Mouse (Mus musculus): Measurements from ENCODE around the gene Tenm4. TPM values are rescaled to one million over a fixed set of nuclear protein-coding genes. Genes with fewer than 3 reads are reported as not detected.
A peak's percentile ranks its signal among the peaks of the same experiment; 100 is the strongest.

Gene Tenm4
- polyA plus RNA-seq, 1 experiment from 2014 or later = 36.3 TPM

GRCm38 (mm10) chr7:96887088-96887654 lies 716.1 kb downstream of the Tenm4 start:
- no peak overlapping the region for H3K9ac ChIP-seq
- WGBS = 75% methylated on average over 18 of the region's 18 CpGs
- no peaks in the 10 kb centered on the region for H3K27me3 ChIP-seq
- peaks cover 8% of the 10 kb centered on the region for H3K4me1 ChIP-seq
- H3K4me2 ChIP-seq = no peak overlapping the region
- H3K9me3 ChIP-seq = no peaks in the 10 kb centered on the region
- no peak overlapping the region for H3K27ac ChIP-seq
- H3K36me3 ChIP-seq = 0 out of 2 replicates have a peak, but pooled peaks cover 3% of the 10 kb centered on the region
- ATAC-seq (ENCODE audit: insufficient number of reproducible peaks, low FRiP score, low TSS enrichment, low read depth) = no peak
- no peak overlapping the region for H3K4me3 ChIP-seq

- Histone ChIP-seq H3K27ac (peak overlapping the region; percentile 27; the same call in 1 of the 2 replicates), H3K4me2 (no peak overlapping the region), H3K9ac (no peak overlapping the region), H3K27me3 (no peaks in the 10 kb centered on the region), H3K9me3 (no peaks in the 10 kb centered on the region), H3K4me3 (no peak overlapping the region), H3K4me1 (peaks cover 8% of the 10 kb centered on the region), H3K36me3 (peaks cover 14% of the 10 kb centered on the region)
- 77% methylated on average over 18 of the region's 18 CpGs for WGBS
- ATAC-seq (ENCODE audit: insufficient number of reproducible peaks, low FRiP score, low TSS enrichment, low read depth) = no peak; the same call in 1 of the 2 replicates
These were observed 718.3 kb downstream of the Tenm4 start for GRCm38 (mm10) chr7:96889061-96890034.

GRCm38 (mm10) chr7:96890035-96890621 lies 719.1 kb downstream of the Tenm4 start:
- H3K4me2 ChIP-seq = no peak overlapping the region
- H3K27ac ChIP-seq = peak overlapping the region; percentile 27; the same call in 1 of the 2 replicates
- peaks cover 8% of the 10 kb centered on the region for H3K4me1 ChIP-seq
- H3K9me3 ChIP-seq = no peaks in the 10 kb centered on the region
- H3K4me3 ChIP-seq = no peak overlapping the region
- no peak overlapping the region for H3K9ac ChIP-seq
- peaks cover 22% of the 10 kb centered on the region for H3K36me3 ChIP-seq
- H3K27me3 ChIP-seq = no peaks in the 10 kb centered on the region
- 26% methylated on average over 7 of the region's 7 CpGs for WGBS
- ATAC-seq (ENCODE audit: insufficient number of reproducible peaks, low FRiP score, low TSS enrichment, low read depth) = no peak

- no peak overlapping the region for H3K4me2 ChIP-seq
- H3K9ac ChIP-seq = no peak overlapping the region
- H3K36me3 ChIP-seq = peaks cover 28% of the 10 kb centered on the region
- no peaks in the 10 kb centered on the region for H3K27me3 ChIP-seq
- H3K4me3 ChIP-seq = no peak overlapping the region
- H3K27ac ChIP-seq = no peak overlapping the region
- ATAC-seq (ENCODE audit: insufficient number of reproducible peaks, low FRiP score, low TSS enrichment, low read depth) = no peak
- peaks cover 8% of the 10 kb centered on the region for H3K4me1 ChIP-seq
- 75% methylated on average over 10 of the region's 10 CpGs for WGBS
- H3K9me3 ChIP-seq = no peaks in the 10 kb centered on the region
These were observed 719.9 kb downstream of the Tenm4 start for GRCm38 (mm10) chr7:96890987-96891386.

GRCm38 (mm10) chr7:96899036-96899569 lies 728.1 kb downstream of the Tenm4 start:
- Histone ChIP-seq H3K27ac (peak overlapping the region; percentile 61), H3K4me1 (peaks cover 16% of the 10 kb centered on the region), H3K4me2 (peak overlapping the region; percentile 29), H3K9me3 (no peaks in the 10 kb centered on the region), H3K36me3 (peaks cover 24% of the 10 kb centered on the region), H3K9ac (no peak overlapping the region), H3K4me3 (no peak overlapping the region), H3K27me3 (no peaks in the 10 kb centered on the region)
- WGBS = 15% methylated on average over 10 of the region's 10 CpGs
- peak; percentile 26 for ATAC-seq (ENCODE audit: insufficient number of reproducible peaks, low FRiP score, low TSS enrichment, low read depth)

- no peaks in the 10 kb centered on the region for H3K9me3 ChIP-seq
- no peak for ATAC-seq (ENCODE audit: insufficient number of reproducible peaks, low FRiP score, low TSS enrichment, low read depth)
- no peaks in the 10 kb centered on the region for H3K27me3 ChIP-seq
- no peak overlapping the region for H3K27ac ChIP-seq
- H3K4me1 ChIP-seq = peaks cover 16% of the 10 kb centered on the region
- no peak overlapping the region for H3K4me2 ChIP-seq
- no peak overlapping the region for H3K9ac ChIP-seq
- no peak overlapping the region for H3K4me3 ChIP-seq
- peaks cover 11% of the 10 kb centered on the region for H3K36me3 ChIP-seq
- WGBS = 55% methylated on average over 5 of the region's 5 CpGs
These were observed 731.1 kb downstream of the Tenm4 start for GRCm38 (mm10) chr7:96902183-96902582.

GRCm38 (mm10) chr7:96903088-96903985 lies 732.3 kb downstream of the Tenm4 start:
- no peak overlapping the region for H3K4me3 ChIP-seq

GRCm38 (mm10) chr7:96904442-96904841 lies 733.4 kb downstream of the Tenm4 start:
- Histone ChIP-seq H3K36me3 (peaks cover 11% of the 10 kb centered on the region), H3K9ac (no peak overlapping the region), H3K4me2 (no peak overlapping the region), H3K27ac (no peak overlapping the region), H3K9me3 (no peaks in the 10 kb centered on the region), H3K4me3 (no peak overlapping the region), H3K4me1 (peaks cover 11% of the 10 kb centered on the region), H3K27me3 (no peaks in the 10 kb centered on the region)
- 50% methylated on average over 3 of the region's 3 CpGs for WGBS
- ATAC-seq (ENCODE audit: insufficient number of reproducible peaks, low FRiP score, low TSS enrichment, low read depth) = no peak

More at GRCm38 (mm10) chr7:96903088-96903985, 732.3 kb downstream of the Tenm4 start:
- Histone ChIP-seq H3K27me3 (no peaks in the 10 kb centered on the region), H3K36me3 (peaks cover 11% of the 10 kb centered on the region), H3K4me2 (no peak overlapping the region), H3K9me3 (no peaks in the 10 kb centered on the region), H3K27ac (no peak overlapping the region), H3K4me1 (peaks cover 19% of the 10 kb centered on the region), H3K9ac (no peak overlapping the region)
- ATAC-seq (ENCODE audit: insufficient number of reproducible peaks, low FRiP score, low TSS enrichment, low read depth) = no peak
- WGBS = 82% methylated on average over 17 of the region's 17 CpGs

- WGBS = 84% methylated on average over 1 of the region's 1 CpGs
- no peak overlapping the region for H3K4me2 ChIP-seq
- ATAC-seq (ENCODE audit: insufficient number of reproducible peaks, low FRiP score, low TSS enrichment, low read depth) = no peak
- H3K9ac ChIP-seq = no peak overlapping the region
- no peak overlapping the region for H3K4me3 ChIP-seq
- no peaks in the 10 kb centered on the region for H3K9me3 ChIP-seq
- no peaks in the 10 kb centered on the region for H3K27me3 ChIP-seq
- H3K4me1 ChIP-seq = peaks cover 12% of the 10 kb centered on the region
- peaks cover 11% of the 10 kb centered on the region for H3K36me3 ChIP-seq
- no peak overlapping the region for H3K27ac ChIP-seq
These were observed 733.9 kb downstream of the Tenm4 start for GRCm38 (mm10) chr7:96904936-96905335.

GRCm38 (mm10) chr7:96905422-96905821 lies 734.4 kb downstream of the Tenm4 start:
- no peak overlapping the region for H3K27ac ChIP-seq

GRCm38 (mm10) chr7:96906216-96906615 lies 735.2 kb downstream of the Tenm4 start:
- no peak for ATAC-seq (ENCODE audit: insufficient number of reproducible peaks, low FRiP score, low TSS enrichment, low read depth)
- WGBS = 91% methylated on average over 20 of the region's 20 CpGs
- Histone ChIP-seq H3K9ac (no peak overlapping the region), H3K4me1 (peaks cover 22% of the 10 kb centered on the region), H3K4me2 (no peak overlapping the region), H3K27ac (no peak overlapping the region), H3K36me3 (peaks cover 11% of the 10 kb centered on the region), H3K4me3 (no peak overlapping the region), H3K9me3 (no peaks in the 10 kb centered on the region), H3K27me3 (no peaks in the 10 kb centered on the region)

More at GRCm38 (mm10) chr7:96905422-96905821, 734.4 kb downstream of the Tenm4 start:
- WGBS = 88% methylated on average over 3 of the region's 3 CpGs
- Histone ChIP-seq H3K4me2 (no peak overlapping the region), H3K9ac (no peak overlapping the region), H3K9me3 (no peaks in the 10 kb centered on the region), H3K4me1 (peaks cover 16% of the 10 kb centered on the region), H3K36me3 (peaks cover 11% of the 10 kb centered on the region), H3K27me3 (no peaks in the 10 kb centered on the region), H3K4me3 (no peak overlapping the region)
- ATAC-seq (ENCODE audit: insufficient number of reproducible peaks, low FRiP score, low TSS enrichment, low read depth) = no peak
